Mouse (Mus musculus): ENCODE results near the gene Hmgn1. TPM values are rescaled to one million over a fixed set of nuclear protein-coding genes. Genes with fewer than 3 reads are reported as not detected.
A peak's percentile ranks its signal among the peaks of the same experiment; 100 is the strongest.
"Not testable (repeated sequence)": the region's sequence is repeated elsewhere in the genome, so short reads cannot be mapped to it uniquely, and the experiment has no call there.

Gene Hmgn1
- polyA plus RNA-seq, 1 experiment from 2014 or later, result 95.1 TPM

DNA sequence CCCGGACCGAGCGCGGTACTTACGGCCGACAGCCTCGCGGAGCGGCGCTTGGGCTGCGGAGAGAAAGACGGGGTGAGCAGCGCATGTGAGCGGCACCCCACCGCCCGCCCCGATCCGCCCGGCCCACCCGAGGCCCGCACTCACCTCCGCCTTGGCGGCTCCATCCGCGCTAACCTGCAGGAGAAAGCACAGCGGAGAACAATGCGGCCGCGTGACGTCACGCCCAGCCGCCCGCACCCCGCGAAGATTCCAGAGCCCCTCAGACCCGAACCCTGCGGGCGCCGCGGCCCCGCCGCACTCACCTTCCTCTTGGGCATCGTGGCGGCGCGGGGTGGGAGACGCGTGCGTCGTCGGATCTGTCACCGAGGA is 257 bp downstream of the Hmgn1 start:
- Histone ChIP-seq H3K4me3 (replicated peaks) (peak overlapping the region; percentile 71), H3K9me3 (replicated peaks) (no peaks in the 10 kb centered on the region), H3K4me2 (peak overlapping the region; percentile 92), H3K27ac (replicated peaks) (peak overlapping the region; percentile 72), H3K9ac (peak overlapping the region; percentile 69), H3K36me3 (replicated peaks) (peaks cover 31% of the 10 kb centered on the region), H3K4me1 (replicated peaks) (peaks cover 31% of the 10 kb centered on the region), H3K27me3 (peaks cover 21% of the 10 kb centered on the region)
- WGBS (ENCODE audit: insufficient replicate concordance), result under 1% methylated on average over 50 of the region's 52 CpGs
- peak; percentile 27 for ATAC-seq (ENCODE audit: insufficient read depth)

DNA sequence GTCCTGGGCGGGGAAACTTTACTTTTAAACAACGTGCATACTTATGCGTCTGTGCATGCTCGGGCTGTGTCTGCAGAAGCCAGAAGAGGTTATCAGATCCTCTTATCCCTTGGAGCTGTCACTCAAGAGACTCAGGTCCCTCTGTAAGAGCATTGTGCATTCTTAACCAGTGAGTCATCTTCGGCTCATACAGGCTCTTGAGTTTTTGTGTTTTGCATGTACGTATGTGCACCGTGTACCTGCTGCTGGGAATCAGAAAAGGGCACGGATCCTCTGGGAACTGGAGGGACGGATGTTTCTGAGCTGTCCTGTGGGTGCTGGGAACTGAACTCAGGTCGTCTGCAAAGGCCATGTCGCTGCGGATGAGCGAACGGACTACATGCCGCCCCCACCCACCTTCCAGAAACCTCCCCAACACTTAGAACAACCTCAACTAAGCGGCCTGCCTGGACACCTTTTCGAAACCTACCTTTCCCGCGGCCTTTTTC is 801 bp downstream of the Hmgn1 start:
- WGBS (ENCODE audit: insufficient replicate concordance), result 2% methylated on average over 19 of the region's 19 CpGs
- Histone ChIP-seq H3K27ac (replicated peaks) (peak overlapping the region; percentile 72), H3K4me1 (replicated peaks) (peaks cover 31% of the 10 kb centered on the region), H3K9ac (peak overlapping the region; percentile 69), H3K4me3 (replicated peaks) (peak overlapping the region; percentile 71), H3K4me2 (peak overlapping the region; percentile 92), H3K27me3 (peaks cover 21% of the 10 kb centered on the region), H3K9me3 (replicated peaks) (no peaks in the 10 kb centered on the region), H3K36me3 (replicated peaks) (peaks cover 31% of the 10 kb centered on the region)
- no peak for ATAC-seq (ENCODE audit: insufficient read depth)

DNA sequence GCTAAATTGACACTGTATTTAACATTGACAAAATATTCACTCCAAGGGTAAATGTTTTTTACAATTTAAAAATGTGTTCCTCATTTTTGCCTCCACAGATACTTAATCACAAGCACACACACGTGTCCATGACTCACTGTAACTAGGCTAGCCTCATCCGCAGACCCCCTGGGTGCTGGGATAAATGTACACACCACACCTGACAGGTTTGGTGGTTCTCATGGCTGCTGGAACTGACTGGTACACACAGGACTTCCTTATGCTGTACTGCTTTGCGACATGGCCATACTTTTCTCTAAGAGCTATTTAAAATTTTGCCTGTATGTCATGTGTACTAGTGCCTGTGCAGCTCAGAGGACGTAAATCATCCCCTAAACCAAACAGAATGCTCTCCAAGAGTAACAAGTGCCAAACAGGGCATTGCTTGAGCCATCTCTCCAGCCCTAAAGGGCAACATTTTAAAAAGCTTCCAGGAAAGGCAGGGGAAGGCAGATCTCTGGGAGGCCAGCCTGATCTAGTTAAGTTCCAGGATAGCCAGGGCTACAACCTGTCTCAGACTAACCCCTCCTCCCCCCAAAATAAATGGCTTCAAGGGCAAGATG is 7.4 kb downstream of the Hmgn1 start:
- no peaks in the 10 kb centered on the region for H3K9me3 ChIP-seq (replicated peaks)
- ATAC-seq (ENCODE audit: insufficient read depth), result no peak
- no peaks in the 10 kb centered on the region for H3K4me1 ChIP-seq (replicated peaks)
- H3K4me3 ChIP-seq (replicated peaks), result no peak overlapping the region
- 48% methylated on average over 4 of the region's 4 CpGs for WGBS (ENCODE audit: insufficient replicate concordance)
- no peak overlapping the region for H3K27ac ChIP-seq (replicated peaks)
- no peaks in the 10 kb centered on the region for H3K27me3 ChIP-seq
- no peak overlapping the region for H3K4me2 ChIP-seq
- H3K9ac ChIP-seq, result no peak overlapping the region
- peaks cover 31% of the 10 kb centered on the region for H3K36me3 ChIP-seq (replicated peaks)

DNA sequence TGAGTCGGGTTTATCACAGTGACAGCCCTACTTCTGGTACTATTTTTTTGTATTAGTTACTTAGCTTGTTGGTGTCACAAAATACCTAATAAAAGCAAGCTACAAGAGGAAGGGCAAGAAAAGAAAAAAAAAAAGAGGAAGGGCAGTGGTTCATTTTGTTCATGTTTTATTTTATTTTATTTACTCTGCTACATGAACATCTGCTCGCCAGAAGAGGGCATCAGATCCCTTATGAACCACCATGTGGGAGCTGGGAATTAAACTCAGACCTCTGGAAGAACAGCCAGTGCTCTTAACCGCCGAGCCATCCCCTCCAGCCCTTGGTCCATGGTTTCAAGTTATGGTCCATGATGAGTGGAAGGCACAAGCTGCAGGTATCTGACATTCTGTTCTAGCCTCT is 12.8 kb downstream of the Hmgn1 start:
- ATAC-seq (ENCODE audit: insufficient read depth), result no peak
- Histone ChIP-seq H3K9ac (no peak overlapping the region), H3K4me3 (replicated peaks) (no peak overlapping the region), H3K9me3 (replicated peaks) (no peaks in the 10 kb centered on the region), H3K4me2 (no peak overlapping the region), H3K27ac (replicated peaks) (no peak overlapping the region), H3K36me3 (replicated peaks) (no peaks in the 10 kb centered on the region), H3K27me3 (no peaks in the 10 kb centered on the region), H3K4me1 (replicated peaks) (no peaks in the 10 kb centered on the region)
- WGBS (ENCODE audit: insufficient replicate concordance), result 37% methylated on average over 4 of the region's 4 CpGs

DNA sequence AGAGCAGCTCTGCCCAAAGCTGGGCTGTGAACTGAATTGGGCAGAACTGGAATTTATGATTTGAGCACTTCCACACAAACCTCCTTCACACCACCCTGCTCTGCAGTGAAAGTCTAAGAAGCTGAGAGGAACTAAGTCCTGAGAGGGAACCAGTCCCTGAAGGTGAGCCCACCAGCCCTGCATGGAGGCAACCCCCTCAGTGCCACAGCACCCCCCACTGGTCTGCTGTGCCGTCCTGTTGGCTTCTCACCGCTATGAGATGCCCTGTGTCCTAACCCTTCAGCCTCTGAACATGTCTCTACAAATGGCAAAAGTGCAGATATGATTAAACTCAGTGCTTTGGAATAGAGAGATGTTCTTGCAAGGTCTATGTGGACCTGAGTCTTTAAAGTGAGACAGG is 14.8 kb downstream of the Hmgn1 start:
- H3K36me3 ChIP-seq (replicated peaks), result no peaks in the 10 kb centered on the region
- H3K4me2 ChIP-seq, result no peak overlapping the region
- no peaks in the 10 kb centered on the region for H3K9me3 ChIP-seq (replicated peaks)
- 37% methylated on average over 2 of the region's 2 CpGs for whole genome bisulfite sequencing (ENCODE audit: insufficient replicate concordance)
- H3K4me1 ChIP-seq (replicated peaks), result no peaks in the 10 kb centered on the region
- ATAC-seq (ENCODE audit: insufficient read depth), result no peak
- H3K9ac ChIP-seq, result no peak overlapping the region
- H3K4me3 ChIP-seq (replicated peaks), result no peak overlapping the region
- no peaks in the 10 kb centered on the region for H3K27me3 ChIP-seq
- H3K27ac ChIP-seq (replicated peaks), result no peak overlapping the region

DNA sequence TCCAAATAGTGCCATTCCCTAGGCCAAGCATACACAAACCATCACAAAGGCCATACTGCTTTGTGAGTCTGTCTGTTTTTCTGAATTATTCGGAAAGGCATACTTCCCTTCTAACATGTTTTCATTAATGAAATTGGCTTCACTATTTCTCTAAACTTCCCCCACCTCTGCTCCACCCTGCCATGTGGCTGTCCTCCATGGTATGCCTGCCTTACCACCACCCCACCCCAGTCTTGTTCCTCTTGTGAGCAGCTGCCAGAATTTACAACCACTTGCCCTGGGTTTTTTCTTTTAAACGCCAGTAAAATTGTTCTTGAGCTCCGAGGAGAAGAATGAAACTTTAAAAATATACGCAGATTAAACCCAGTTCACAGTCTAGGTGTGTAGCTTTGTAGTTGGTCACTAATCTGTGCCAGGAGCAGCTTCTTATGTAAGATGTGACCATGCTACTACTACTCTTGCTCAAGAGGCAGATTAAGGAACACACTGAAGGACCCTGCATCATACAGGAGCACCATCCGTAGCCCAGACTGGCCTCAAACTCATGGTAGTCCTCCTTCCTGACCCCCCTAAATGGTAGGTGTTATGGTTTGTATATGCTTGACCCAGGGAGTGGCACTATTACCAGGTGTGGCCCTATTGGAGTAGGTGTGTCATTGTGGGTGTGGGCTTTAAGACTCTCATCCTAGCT is 16.7 kb downstream of the Hmgn1 start:
- Histone ChIP-seq H3K36me3 (replicated peaks) (no peaks in the 10 kb centered on the region), H3K27me3 (no peaks in the 10 kb centered on the region), H3K4me2 (no peak overlapping the region), H3K27ac (replicated peaks) (no peak overlapping the region), H3K4me3 (replicated peaks) (no peak overlapping the region), H3K9ac (no peak overlapping the region), H3K9me3 (replicated peaks) (no peaks in the 10 kb centered on the region), H3K4me1 (replicated peaks) (no peaks in the 10 kb centered on the region)
- no peak for ATAC-seq (ENCODE audit: insufficient read depth)
- 60% methylated on average over 5 of the region's 5 CpGs for WGBS (ENCODE audit: insufficient replicate concordance)

DNA sequence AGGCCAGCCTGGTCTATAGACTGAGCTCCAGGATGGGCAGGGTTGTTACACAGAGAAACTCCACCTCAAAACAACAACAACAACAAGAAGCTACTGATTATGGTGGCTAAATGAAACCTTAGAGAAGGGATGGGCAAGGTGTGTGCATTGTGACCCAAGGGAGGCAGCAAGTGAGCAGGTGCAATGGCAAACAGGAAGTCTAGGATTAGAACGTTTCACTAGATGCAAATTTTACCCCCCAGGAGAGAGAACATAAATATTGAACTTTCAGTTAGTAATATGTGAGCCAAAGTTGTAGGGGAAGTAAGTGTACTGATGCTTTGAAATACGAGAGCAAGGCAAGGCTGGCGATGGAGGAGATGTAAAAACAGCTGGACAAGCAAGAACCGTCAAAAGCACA is 17.9 kb downstream of the Hmgn1 start:
- no peak for ATAC-seq (ENCODE audit: insufficient read depth)
- Histone ChIP-seq H3K27me3 (no peaks in the 10 kb centered on the region), H3K36me3 (replicated peaks) (no peaks in the 10 kb centered on the region), H3K9ac (no peak overlapping the region), H3K27ac (replicated peaks) (no peak overlapping the region), H3K9me3 (replicated peaks) (no peaks in the 10 kb centered on the region), H3K4me2 (no peak overlapping the region), H3K4me3 (replicated peaks) (no peak overlapping the region), H3K4me1 (replicated peaks) (no peaks in the 10 kb centered on the region)
- 34% methylated on average over 4 of the region's 4 CpGs for WGBS (ENCODE audit: insufficient replicate concordance)

DNA sequence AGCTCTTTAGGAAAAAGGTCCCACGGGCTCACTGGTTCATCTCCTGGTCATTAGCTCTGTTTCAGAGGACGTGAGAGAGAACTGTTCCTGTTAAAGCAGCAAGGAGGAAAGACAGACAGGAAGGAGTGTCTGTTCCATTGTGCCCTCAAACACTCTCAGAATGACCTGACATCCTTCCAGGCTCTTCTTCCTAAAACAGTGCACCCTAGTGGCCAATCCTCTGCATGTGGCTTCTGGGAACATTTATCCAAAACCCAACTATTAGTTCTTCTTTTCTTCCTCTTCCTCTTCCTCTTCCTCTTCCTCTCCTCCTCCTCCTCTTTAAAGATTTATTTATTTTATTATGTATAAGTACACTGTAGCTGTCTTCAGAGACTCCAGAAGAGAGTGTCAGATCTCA is 24.5 kb downstream of the Hmgn1 start:
- Histone ChIP-seq H3K27ac (replicated peaks) (no peak overlapping the region), H3K4me3 (replicated peaks) (no peak overlapping the region), H3K36me3 (replicated peaks) (no peaks in the 10 kb centered on the region), H3K4me1 (replicated peaks) (no peaks in the 10 kb centered on the region), H3K9me3 (replicated peaks) (no peaks in the 10 kb centered on the region), H3K27me3 (no peaks in the 10 kb centered on the region), H3K4me2 (no peak overlapping the region), H3K9ac (no peak overlapping the region)
- 23% methylated on average over 2 of the region's 2 CpGs for WGBS (ENCODE audit: insufficient replicate concordance)
- ATAC-seq (ENCODE audit: insufficient read depth), result no peak

DNA sequence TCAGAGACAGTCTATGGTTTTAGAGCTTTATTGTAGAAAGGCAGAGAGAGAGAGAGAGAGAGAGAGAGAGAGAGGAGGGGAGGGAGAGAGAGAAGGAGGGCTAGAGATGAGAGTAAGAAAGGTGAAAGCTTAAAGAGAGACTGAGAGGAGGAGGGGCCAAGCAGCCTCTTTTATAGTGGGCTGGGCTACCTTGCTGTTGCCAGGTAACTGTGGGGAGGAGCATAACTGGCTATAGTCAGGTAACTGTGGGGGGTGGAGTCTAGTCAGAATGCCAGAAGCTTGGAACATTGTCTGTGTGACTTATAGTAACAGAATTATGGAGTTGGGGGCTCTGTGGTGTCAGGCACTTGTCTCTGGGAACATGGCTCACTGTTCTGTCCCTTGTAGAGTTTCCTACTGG is 29.7 kb downstream of the Hmgn1 start:
- H3K27me3 ChIP-seq; ATAC-seq (ENCODE audit: insufficient read depth); H3K9me3 ChIP-seq (replicated peaks); H3K27ac ChIP-seq (replicated peaks); H3K4me1 ChIP-seq (replicated peaks); H3K4me2 ChIP-seq; H3K4me3 ChIP-seq (replicated peaks); H3K9ac ChIP-seq; H3K36me3 ChIP-seq (replicated peaks): not testable (repeated sequence)

DNA sequence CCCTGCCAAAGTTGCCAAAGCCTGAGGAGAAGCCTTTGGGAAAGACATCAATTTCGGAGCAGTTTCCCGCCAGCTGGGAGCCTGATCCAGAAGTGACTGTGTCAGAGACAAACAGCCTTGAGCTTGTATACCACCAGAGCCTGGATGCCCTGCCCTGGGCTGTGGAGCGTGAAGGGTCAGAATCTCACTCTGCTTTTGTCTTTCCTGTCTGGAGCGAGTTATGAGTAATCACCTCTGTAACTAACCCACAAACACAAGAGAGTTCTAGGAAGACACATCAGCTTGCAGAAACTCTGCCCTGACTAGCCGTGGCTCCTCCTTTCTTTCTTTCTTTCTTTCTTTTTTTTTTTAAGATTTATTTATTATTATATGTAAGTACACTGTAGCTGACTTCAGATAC is 31.6 kb downstream of the Hmgn1 start:
- H3K9ac ChIP-seq, result no peak overlapping the region
- peaks cover 7% of the 10 kb centered on the region for H3K27me3 ChIP-seq
- ATAC-seq (ENCODE audit: insufficient read depth), result no peak
- no peak overlapping the region for H3K4me3 ChIP-seq (replicated peaks)
- no peaks in the 10 kb centered on the region for H3K36me3 ChIP-seq (replicated peaks)
- no peak overlapping the region for H3K4me2 ChIP-seq
- no peaks in the 10 kb centered on the region for H3K9me3 ChIP-seq (replicated peaks)
- WGBS (ENCODE audit: insufficient replicate concordance), result 71% methylated on average over 5 of the region's 5 CpGs
- no peak overlapping the region for H3K27ac ChIP-seq (replicated peaks)
- H3K4me1 ChIP-seq (replicated peaks), result no peaks in the 10 kb centered on the region

DNA sequence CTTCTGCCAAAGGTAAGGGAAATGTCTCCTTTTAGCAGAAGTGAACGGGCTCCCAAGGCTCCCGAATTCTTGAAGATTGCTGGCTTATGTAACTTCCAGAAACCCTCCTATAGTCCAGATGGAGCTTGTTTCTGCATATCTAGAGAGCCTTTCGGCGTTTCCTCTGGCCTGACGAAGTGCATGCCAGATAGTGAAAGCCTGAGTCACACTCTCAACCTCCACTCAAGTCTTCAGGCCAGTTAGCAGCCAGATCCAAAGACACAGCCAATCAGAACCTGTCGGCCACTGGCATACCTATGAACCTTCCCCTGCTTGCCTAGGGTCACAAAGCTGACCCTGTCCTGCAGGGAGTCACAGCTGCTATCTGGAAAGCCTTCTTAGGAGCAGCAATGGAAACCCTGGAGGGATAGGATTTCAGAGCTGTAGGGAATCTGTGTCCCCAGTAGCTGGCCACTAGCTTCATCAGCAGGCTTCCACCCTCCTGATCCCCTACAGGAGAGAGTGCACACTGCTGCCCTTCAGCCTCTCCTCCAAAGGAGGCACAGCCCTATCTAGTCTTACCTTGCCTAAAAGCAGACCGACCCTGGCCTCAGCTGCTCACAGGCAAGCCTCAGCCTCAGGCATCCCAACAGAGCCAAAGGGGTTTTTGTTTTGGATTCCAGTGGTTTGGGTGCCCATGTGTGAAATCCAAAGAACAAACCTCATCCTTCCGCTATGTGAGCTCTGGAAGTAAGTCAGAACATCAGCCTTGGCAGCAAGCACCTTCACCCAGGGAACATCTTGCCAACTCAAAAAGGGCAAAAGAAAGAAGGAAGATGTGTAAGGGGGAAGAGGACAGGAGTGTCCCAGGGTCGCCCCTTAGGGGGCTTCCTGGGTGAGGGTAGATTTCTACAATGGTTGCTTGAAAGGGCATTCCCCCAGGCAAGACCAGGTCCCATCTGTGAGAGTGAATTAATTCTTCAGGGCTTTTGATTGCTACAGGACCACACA is 35.7 kb downstream of the Hmgn1 start:
- H3K36me3 ChIP-seq (replicated peaks), result no peaks in the 10 kb centered on the region
- H3K4me2 ChIP-seq, result no peak overlapping the region
- peaks cover 24% of the 10 kb centered on the region for H3K27me3 ChIP-seq
- no peak for ATAC-seq (ENCODE audit: insufficient read depth)
- H3K4me1 ChIP-seq (replicated peaks), result no peaks in the 10 kb centered on the region
- 44% methylated on average over 9 of the region's 9 CpGs for WGBS (ENCODE audit: insufficient replicate concordance)
- no peak overlapping the region for H3K27ac ChIP-seq (replicated peaks)
- no peak overlapping the region for H3K4me3 ChIP-seq (replicated peaks)
- no peak overlapping the region for H3K9ac ChIP-seq
- no peaks in the 10 kb centered on the region for H3K9me3 ChIP-seq (replicated peaks)

Measured in liver, embryonic 15.5 days (tissue).